Mouse (Mus musculus) limb, embryonic 11.5 days (tissue): ENCODE data around the gene Egfr. TPM values are rescaled to one million over a fixed set of nuclear protein-coding genes. Genes with fewer than 3 reads are reported as not detected.

ENCODE experiments used
- ATAC-seq: fragments of 200-750 bp; cut with Nextera tagmentation; 2 replicates; pipeline ENCODE4 v1.8.0; 2017; ENCODE audit warnings: low read depth; ENCODE audit not compliant: insufficient number of reproducible peaks, low FRiP score, low TSS enrichment
- DNase-seq: peaks from one replicate; pipeline ENCODE4 v3.0.0-alpha.2; 2015; ENCODE audit warnings: low spot score
- H3K27ac ChIP-seq: fragments of 300-500 bp; sonication (generic); replicated peaks from 2 replicates; pipeline ENCODE4 v1.5.1; 2014; ENCODE audit warnings: low read depth, mild to moderate bottlenecking, low read length
- H3K27me3 ChIP-seq: fragments of 300-500 bp; sonication (generic); 2 replicates; pipeline ENCODE4 v1.6.1; 2014; ENCODE audit warnings: mild to moderate bottlenecking, low read length, mixed read lengths; ENCODE audit not compliant: control insufficient read depth, insufficient read depth
- H3K36me3 ChIP-seq: fragments of 300-500 bp; sonication (generic); 2 replicates; pipeline ENCODE4 v1.6.1; 2014; ENCODE audit warnings: mild to moderate bottlenecking, low read length, moderate library complexity, mixed read lengths; ENCODE audit not compliant: control insufficient read depth, insufficient read depth
- H3K4me1 ChIP-seq: fragments of 300-500 bp; sonication (generic); 2 replicates; pipeline ENCODE4 v1.6.1; 2014; ENCODE audit warnings: low read length, mixed read lengths; ENCODE audit not compliant: control insufficient read depth, insufficient read depth
- H3K4me2 ChIP-seq: fragments of 300-500 bp; sonication (generic); 2 replicates; pipeline ENCODE4 v1.6.1; 2014; ENCODE audit warnings: low read depth, mild to moderate bottlenecking, moderate library complexity; ENCODE audit not compliant: severe bottlenecking
- H3K4me3 ChIP-seq: fragments of 300-500 bp; sonication (generic); 2 replicates; pipeline ENCODE4 v1.5.1; 2014; ENCODE audit warnings: low read depth, low read length
- H3K9ac ChIP-seq: fragments of 300-500 bp; sonication (generic); 2 replicates; pipeline ENCODE4 v1.6.1; 2014; ENCODE audit warnings: mild to moderate bottlenecking, low read length
- H3K9me3 ChIP-seq: fragments of 300-500 bp; sonication (generic); 2 replicates; pipeline ENCODE4 v1.6.1; 2016; ENCODE audit warnings: low read length; ENCODE audit not compliant: control insufficient read depth
- WGBS: fragments of 180-500 bp; shearing (Covaris S2); extraction: QIAGEN DNeasy Blood & Tissue Kit; methylation state at CpG from one replicate; pipeline ENCODE4 v1.1.7; 2014; 5-methylcytosine and 5-hydroxymethylcytosine counted together
- polyA plus RNA-seq: library from polyadenylated mRNA; unstranded; fragments of >200 nt; fragmentation: Nextera tagmentation; extraction: Ambion mirVana; gene quantifications from 2 replicates; pipeline ENCODE4 v1.2.1, GENCODE M21; 2014

Egfr gene
- polyA plus RNA-seq, 1 experiment from 2014 or later = 2.6 TPM

DNA sequence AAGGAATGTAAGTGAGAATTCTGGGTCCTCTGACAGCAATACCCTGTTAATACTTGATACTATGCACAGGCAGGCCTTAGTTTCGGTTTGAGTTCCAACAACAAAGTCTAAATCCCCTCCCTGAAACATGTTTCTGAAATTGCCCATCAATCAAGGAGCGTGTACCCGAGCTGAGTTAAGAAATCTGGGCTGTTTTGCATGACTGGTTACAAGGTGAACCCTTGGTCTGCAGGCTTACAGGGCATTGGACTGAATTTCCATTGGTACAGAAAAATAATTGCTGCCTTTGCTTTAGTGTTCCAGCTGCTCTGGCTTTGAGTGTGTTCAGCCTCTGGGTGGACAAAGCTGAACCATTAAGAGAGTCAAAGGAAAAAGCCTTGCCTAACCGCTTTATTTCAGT is 129.9 kb downstream of the Egfr start:
- Histone ChIP-seq H3K4me3 (no peak overlapping the region), H3K9ac (no peak overlapping the region), H3K36me3 (no peaks in the 10 kb centered on the region), H3K4me1 (no peaks in the 10 kb centered on the region), H3K9me3 (no peaks in the 10 kb centered on the region), H3K27ac (no peak overlapping the region), H3K27me3 (no peaks in the 10 kb centered on the region), H3K4me2 (no peak overlapping the region)
- WGBS = 79% methylated on average over 4 of the region's 4 CpGs
- ATAC-seq = no peak
- no peak for DNase-seq

DNA sequence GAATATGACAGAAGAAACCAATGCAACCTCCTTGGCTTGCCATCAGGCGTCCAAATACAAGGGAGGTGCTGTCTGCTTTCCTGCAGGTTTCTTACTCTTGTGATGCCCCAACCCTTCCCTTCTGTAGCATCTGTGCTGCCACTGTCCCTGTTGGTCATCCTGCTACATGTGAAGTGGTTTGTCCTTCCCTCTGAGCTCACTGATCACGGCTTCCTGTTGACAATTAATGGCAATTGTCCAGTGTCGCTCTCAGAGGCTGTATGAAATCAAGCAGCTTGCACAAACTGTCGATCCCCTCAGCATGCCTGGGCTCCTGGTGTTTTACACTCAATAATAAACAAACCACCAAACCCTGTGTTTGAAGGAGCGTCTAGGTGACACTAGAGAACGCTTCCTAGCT is 134.1 kb downstream of the Egfr start:
- Histone ChIP-seq H3K36me3 (no peaks in the 10 kb centered on the region), H3K4me1 (no peaks in the 10 kb centered on the region), H3K27ac (no peak overlapping the region), H3K4me3 (no peak overlapping the region), H3K9ac (no peak overlapping the region), H3K9me3 (no peaks in the 10 kb centered on the region), H3K4me2 (no peak overlapping the region), H3K27me3 (no peaks in the 10 kb centered on the region)
- ATAC-seq = no peak
- 70% methylated on average over 6 of the region's 6 CpGs for WGBS
- DNase-seq = no peak

DNA sequence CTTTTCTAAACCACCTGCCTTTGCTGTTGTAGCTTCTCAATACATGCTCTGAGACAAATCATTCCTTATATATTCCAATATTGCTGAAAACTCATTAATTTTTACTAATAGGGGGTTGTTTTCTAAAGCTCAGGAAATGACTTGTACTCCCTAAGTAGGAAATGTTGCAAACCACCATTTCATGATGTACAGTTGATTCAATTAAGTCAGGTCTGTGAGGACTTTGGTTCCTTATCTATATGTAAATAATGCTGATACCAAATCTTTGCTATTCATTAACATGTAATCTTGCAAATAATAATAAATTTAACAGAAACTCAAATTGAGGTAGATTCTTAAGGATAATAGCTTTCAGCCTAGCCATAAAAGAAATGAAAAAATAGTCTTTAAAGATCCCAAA is 136.1 kb downstream of the Egfr start:
- DNase-seq = no peak
- H3K4me1 ChIP-seq = no peaks in the 10 kb centered on the region
- H3K4me3 ChIP-seq = no peak overlapping the region
- no peaks in the 10 kb centered on the region for H3K36me3 ChIP-seq
- no peaks in the 10 kb centered on the region for H3K27me3 ChIP-seq
- H3K4me2 ChIP-seq = no peak overlapping the region
- no peak for ATAC-seq
- no peak overlapping the region for H3K9ac ChIP-seq
- no peak overlapping the region for H3K27ac ChIP-seq
- no peaks in the 10 kb centered on the region for H3K9me3 ChIP-seq

DNA sequence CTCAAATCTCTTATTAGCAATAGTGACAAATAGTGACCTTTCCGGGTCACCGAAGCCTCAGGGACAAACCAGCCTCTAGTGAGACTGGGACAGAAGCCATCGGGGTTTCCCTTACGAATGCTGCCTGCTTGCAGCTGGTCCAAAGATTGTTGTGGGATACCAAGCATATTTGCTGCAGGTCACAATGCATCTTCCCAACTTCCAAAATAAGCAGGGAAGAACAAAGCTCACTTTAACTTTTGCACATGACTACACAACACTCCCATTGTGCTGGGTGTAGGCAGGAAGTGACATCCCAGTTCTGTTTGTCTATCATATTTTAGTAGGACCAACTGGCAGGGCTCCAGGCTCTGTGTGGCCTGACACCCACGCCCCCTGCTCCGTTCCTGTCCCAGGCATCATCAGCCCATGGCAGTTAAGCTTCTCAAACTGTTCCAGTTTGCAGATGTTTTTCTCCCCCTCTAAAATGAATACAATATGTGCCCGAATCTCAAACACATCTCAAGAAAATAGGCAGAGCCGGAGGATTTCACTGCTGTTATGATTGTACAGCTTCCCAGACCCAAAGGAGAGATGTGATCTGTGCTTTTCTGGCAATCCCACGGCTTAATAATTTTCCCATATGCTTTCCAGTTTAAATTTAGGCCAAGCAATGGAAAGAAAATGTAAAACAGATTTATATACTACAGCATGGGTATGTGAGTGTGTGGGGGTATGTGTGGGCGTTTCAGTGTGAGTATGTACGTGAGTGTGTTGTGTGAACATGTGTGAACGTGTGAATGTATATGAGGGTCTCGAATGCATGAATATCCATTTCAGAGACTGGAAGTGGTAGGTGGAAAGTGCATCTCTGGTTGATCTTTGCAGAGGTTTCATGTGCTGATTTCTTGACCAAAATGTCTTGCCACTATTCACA is 143.7 kb downstream of the Egfr start:
- H3K27me3 ChIP-seq = no peaks in the 10 kb centered on the region
- DNase-seq (no peak), ATAC-seq (0 out of 2 replicates have a peak, but pooled peaks have one; percentile 26)
- no peaks in the 10 kb centered on the region for H3K36me3 ChIP-seq
- no peak overlapping the region for H3K4me2 ChIP-seq
- no peak overlapping the region for H3K4me3 ChIP-seq
- no peak overlapping the region for H3K9ac ChIP-seq
- H3K9me3 ChIP-seq = no peaks in the 10 kb centered on the region
- 0 out of 2 replicates have a peak overlapping the region, but pooled peaks have one; percentile 36 for H3K27ac ChIP-seq
- 82% methylated on average over 13 of the region's 13 CpGs for WGBS
- H3K4me1 ChIP-seq = no peaks in the 10 kb centered on the region; the same call in 1 of the 2 replicates

DNA sequence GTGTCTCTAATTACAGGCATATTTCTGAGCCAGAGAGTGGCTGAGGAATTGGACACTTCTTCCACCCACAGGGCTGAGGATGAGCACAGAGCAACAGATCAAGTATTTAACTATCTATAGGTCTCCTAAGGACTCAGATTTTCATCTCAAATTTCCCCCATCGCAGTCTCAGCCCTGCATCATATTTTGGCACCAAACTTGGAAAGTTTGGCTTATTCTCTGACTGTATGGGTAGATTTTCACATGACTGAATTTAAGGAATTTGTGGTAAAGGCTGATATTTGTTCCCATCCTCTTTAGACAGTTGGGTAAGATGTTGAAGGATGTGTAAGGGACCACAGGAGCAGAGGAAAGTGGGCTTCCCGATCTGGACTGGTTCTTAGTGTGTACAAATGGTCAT is 145.7 kb downstream of the Egfr start:
- no peak overlapping the region for H3K27ac ChIP-seq
- H3K9me3 ChIP-seq = no peaks in the 10 kb centered on the region
- no peaks in the 10 kb centered on the region for H3K27me3 ChIP-seq
- no peak for ATAC-seq
- H3K36me3 ChIP-seq = no peaks in the 10 kb centered on the region
- WGBS = 83% methylated on average over 2 of the region's 2 CpGs
- no peak overlapping the region for H3K4me2 ChIP-seq
- H3K9ac ChIP-seq = no peak overlapping the region
- no peak for DNase-seq
- H3K4me3 ChIP-seq = no peak overlapping the region
- H3K4me1 ChIP-seq = no peaks in the 10 kb centered on the region; the same call in 1 of the 2 replicates

DNA sequence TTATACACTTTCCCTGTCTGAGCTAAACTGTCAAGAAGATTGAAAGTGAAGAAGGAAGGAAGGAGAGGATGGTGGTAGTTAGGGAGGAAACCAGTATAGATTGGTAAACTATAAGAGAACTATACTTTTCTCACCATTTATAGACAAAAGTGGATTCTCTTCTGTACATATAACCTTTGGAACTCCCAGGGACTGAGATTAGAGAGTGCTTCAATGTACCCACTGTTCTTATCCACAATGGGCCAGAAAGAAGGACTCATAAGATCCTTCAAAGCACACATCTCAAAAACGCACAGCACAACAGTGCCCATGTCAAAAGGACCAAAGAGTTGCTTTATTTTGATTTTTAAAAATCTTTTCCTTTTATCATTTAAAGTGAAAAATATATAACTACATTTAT is 148.2 kb downstream of the Egfr start:
- Histone ChIP-seq H3K36me3 (no peaks in the 10 kb centered on the region), H3K4me3 (no peak overlapping the region), H3K4me1 (no peaks in the 10 kb centered on the region; the same call in 1 of the 2 replicates), H3K27ac (no peak overlapping the region), H3K4me2 (no peak overlapping the region), H3K9ac (no peak overlapping the region), H3K27me3 (no peaks in the 10 kb centered on the region), H3K9me3 (no peaks in the 10 kb centered on the region)
- no peak for ATAC-seq
- no peak for DNase-seq
- WGBS = 86% methylated on average over 1 of the region's 1 CpGs

DNA sequence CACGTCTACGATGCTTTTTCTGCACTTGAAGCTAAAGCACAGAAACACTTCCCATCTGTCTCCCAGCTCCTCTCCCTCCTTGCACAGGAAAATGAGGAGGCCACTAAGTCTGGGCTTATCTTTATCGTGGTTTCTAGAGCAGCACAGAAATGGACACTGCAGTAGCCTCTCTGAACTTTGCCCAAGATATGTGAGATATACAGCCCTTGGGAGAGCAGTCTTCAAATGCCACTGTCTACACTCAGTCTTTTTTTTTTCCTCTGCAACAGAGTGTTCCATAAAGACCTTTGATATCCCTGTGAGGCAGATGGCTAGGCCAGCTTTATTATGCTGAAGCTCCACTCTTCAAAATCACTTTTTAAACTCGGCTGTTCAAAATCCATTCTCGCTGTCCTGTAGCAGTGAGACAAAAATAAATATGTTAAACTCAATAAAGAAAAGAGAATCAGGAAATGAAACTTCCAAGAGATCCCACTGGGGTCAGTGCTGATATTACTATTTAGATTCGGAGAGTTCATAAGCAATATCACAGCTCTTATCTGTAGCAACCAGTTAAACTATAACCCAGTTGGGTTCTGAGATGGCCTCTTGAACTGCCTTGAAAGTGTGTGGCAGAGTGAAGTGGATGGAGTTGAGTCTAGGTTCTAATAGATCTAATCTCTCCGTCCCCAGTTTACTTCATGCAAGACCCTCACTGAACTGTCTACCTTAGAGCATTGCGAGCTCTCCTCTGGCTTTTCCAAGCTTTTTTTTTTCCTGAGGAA is 148.8 kb downstream of the Egfr start:
- ATAC-seq (no peak), DNase-seq (no peak)
- Histone ChIP-seq H3K9ac (no peak overlapping the region), H3K27ac (no peak overlapping the region), H3K4me1 (no peaks in the 10 kb centered on the region; the same call in 1 of the 2 replicates), H3K9me3 (no peaks in the 10 kb centered on the region), H3K4me2 (no peak overlapping the region), H3K36me3 (no peaks in the 10 kb centered on the region), H3K4me3 (no peak overlapping the region), H3K27me3 (no peaks in the 10 kb centered on the region)
- 91% methylated on average over 8 of the region's 8 CpGs for WGBS

DNA sequence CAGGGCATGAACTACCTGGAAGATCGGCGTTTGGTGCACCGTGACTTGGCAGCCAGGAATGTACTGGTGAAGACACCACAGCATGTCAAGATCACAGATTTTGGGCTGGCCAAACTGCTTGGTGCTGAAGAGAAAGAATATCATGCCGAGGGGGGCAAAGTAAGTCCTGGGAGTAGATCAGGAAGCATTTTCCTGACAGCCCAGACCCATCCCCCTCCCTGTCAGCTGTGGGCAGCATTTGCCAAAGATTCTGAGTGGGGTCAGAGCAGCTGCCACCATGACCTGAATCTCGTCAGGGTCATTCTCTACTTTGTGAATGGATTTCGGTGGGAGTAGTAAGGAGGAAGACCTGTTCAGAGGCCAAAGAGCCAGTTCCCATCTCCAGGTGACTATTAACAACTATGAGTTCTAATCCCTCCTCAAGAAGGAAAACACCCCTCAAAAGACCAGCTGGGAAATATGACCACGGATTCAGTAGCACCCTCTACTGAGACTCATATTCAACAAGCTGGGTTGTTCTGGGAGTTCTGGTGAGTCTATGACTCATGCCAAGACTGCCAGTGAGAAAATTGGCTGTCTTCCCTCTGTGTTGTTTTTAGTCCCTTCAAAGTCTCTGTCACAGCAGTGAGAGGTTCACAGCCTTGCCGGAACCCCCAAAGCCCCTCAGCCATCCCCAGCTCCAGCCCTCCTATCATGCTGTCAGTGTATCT is 152.5 kb downstream of the Egfr start:
- no peak overlapping the region for H3K9ac ChIP-seq
- no peaks in the 10 kb centered on the region for H3K9me3 ChIP-seq
- H3K36me3 ChIP-seq = no peaks in the 10 kb centered on the region
- H3K4me2 ChIP-seq = no peak overlapping the region
- DNase-seq = no peak
- H3K4me3 ChIP-seq = no peak overlapping the region
- no peaks in the 10 kb centered on the region for H3K27me3 ChIP-seq
- H3K4me1 ChIP-seq = no peaks in the 10 kb centered on the region
- no peak overlapping the region for H3K27ac ChIP-seq
- 74% methylated on average over 8 of the region's 8 CpGs for WGBS
- ATAC-seq = no peak
